Mouse (Mus musculus) splenic B cell, adult 2 months (primary cell): ENCODE results near the gene Lfng.
A peak's percentile ranks its signal among the peaks of the same experiment; 100 is the strongest.

Source experiments
- DNase-seq: peaks from one replicate; pipeline ENCODE4 v3.0.0-alpha.2; 2011; ENCODE audit warnings: low read depth, low spot score
- H3K27me3 ChIP-seq: 2 replicates; pipeline ENCODE4 v1.6.1; 2012; ENCODE audit warnings: mild to moderate bottlenecking, low read length, moderate library complexity, mixed read lengths; ENCODE audit not compliant: control insufficient read depth, poor library complexity, insufficient read depth, severe bottlenecking
- H3K36me3 ChIP-seq: 2 replicates; pipeline ENCODE4 v1.6.1; 2012; ENCODE audit warnings: mild to moderate bottlenecking, low read length, moderate library complexity, mixed read lengths; ENCODE audit not compliant: control insufficient read depth, poor library complexity, insufficient read depth, severe bottlenecking

Lfng gene

GRCm38 (mm10) chr5:140579221-140579620 lies 27.9 kb upstream of the Lfng start:
- Histone ChIP-seq H3K36me3 (no peaks in the 10 kb centered on the region), H3K27me3 (no peaks in the 10 kb centered on the region)
- no peak for DNase-seq

GRCm38 (mm10) chr5:140579771-140580170 lies 27.3 kb upstream of the Lfng start:
- no peak for DNase-seq
- Histone ChIP-seq H3K27me3 (no peaks in the 10 kb centered on the region), H3K36me3 (no peaks in the 10 kb centered on the region)

DNA sequence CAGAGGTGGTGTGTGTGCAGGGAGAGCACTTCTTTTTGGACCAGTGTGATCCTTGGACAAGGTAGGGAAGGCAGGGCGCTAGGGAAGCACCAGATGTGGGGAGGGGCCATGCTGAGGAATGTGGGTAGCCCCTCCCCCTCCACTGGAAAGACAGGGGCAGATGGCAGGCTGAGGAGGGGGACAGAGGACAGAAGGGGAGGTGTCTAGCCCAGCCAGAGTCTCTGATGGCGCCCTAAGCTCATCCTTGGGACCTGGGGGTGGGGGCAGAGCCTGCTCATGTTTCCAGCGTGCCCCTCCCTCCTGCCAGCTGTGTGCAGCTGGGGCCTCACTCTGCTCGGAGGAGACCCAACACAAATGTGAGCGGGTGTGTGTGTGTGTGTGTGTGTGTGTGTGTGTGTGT lies 25.6 kb upstream of the Lfng start:
- Histone ChIP-seq H3K27me3 (no peaks in the 10 kb centered on the region), H3K36me3 (no peaks in the 10 kb centered on the region)
- no peak for DNase-seq

GRCm38 (mm10) chr5:140582995-140583731 lies 24.0 kb upstream of the Lfng start:
- Histone ChIP-seq H3K27me3 (no peaks in the 10 kb centered on the region), H3K36me3 (no peaks in the 10 kb centered on the region)
- no peak for DNase-seq

GRCm38 (mm10) chr5:140583732-140584368 lies 23.3 kb upstream of the Lfng start:
- no peak for DNase-seq
- Histone ChIP-seq H3K36me3 (no peaks in the 10 kb centered on the region), H3K27me3 (no peaks in the 10 kb centered on the region)

DNA sequence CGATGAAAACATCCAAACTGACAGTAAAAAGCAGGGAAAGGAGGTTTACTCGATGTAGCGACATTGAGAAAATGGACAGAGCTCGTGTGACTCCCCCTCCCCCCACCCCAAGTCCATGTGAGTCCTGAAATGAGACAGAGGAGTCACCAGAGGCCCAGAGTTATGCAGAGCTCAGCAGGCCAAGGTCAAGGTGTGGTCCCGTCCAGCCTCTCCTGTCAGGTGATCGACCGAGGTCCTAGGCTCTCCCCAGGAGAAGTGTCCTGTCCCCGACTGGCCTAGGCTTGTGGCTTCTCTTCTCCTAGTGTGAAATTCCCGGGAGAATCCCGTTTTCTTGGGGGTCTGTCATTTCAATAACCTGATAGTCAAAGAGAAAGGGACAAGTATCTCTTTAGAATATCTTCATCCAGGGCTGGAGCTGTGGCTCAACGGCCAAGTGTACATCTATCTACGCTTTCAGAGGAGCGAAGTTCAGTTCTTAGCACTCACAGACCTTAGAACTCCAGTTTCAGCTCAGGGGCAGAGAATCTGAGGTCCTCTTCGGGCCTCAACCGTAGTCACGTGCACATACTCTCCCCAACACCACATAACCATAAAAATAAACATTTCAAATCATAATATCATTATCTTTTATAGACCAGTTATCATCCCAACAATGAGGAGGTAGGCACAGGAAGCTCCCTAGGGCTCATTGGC lies 17.9 kb upstream of the Lfng start:
- Histone ChIP-seq H3K27me3 (no peaks in the 10 kb centered on the region), H3K36me3 (no peaks in the 10 kb centered on the region; the same call in 1 of the 2 replicates)
- no peak for DNase-seq

DNA sequence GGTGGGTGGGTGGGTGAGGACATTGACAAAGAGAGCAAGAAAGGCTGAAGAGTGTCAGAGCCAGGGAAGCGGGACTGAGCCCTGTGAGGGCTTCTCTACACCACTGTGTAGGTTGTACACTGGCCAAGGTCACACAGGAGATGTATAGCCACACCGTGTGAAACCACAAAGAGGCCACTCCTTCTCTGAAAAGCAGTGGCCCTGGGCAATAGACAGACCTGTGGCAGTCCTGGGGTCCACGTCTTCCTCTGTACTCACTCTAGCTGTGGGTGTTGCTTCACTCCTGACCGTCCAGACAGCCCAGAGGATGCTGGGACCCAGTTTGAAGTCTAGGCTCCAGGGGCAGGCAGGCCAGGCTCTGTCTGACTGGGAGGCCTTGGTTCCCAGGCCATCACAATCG lies 12.3 kb upstream of the Lfng start:
- no peaks in the 10 kb centered on the region for H3K27me3 ChIP-seq
- no peaks in the 10 kb centered on the region; the same call in 1 of the 2 replicates for H3K36me3 ChIP-seq
- no peak for DNase-seq

- H3K36me3 ChIP-seq = no peaks in the 10 kb centered on the region
Observed at GRCm38 (mm10) chr5:140596426-140596825, 10.7 kb upstream of the Lfng start.

GRCm38 (mm10) chr5:140596927-140597588 lies 10.1 kb upstream of the Lfng start:
- peak; percentile 66 for DNase-seq
- Histone ChIP-seq H3K36me3 (no peaks in the 10 kb centered on the region), H3K27me3 (no peaks in the 10 kb centered on the region)

More at GRCm38 (mm10) chr5:140596426-140596825, 10.7 kb upstream of the Lfng start:
- no peaks in the 10 kb centered on the region for H3K27me3 ChIP-seq
- DNase-seq = peak; percentile 62

GRCm38 (mm10) chr5:140597787-140598186 lies 9.3 kb upstream of the Lfng start:
- no peaks in the 10 kb centered on the region for H3K36me3 ChIP-seq
- no peaks in the 10 kb centered on the region for H3K27me3 ChIP-seq
- no peak for DNase-seq

- no peaks in the 10 kb centered on the region for H3K27me3 ChIP-seq
- no peak for DNase-seq
- H3K36me3 ChIP-seq = no peaks in the 10 kb centered on the region
Observed at GRCm38 (mm10) chr5:140599939-140600338, 7.2 kb upstream of the Lfng start.

GRCm38 (mm10) chr5:140601712-140602111 lies 5.4 kb upstream of the Lfng start:
- DNase-seq = no peak
- H3K27me3 ChIP-seq = no peaks in the 10 kb centered on the region

GRCm38 (mm10) chr5:140602540-140602939 lies 4.6 kb upstream of the Lfng start:
- H3K36me3 ChIP-seq = no peaks in the 10 kb centered on the region
- H3K27me3 ChIP-seq = no peaks in the 10 kb centered on the region
- DNase-seq = no peak

More at GRCm38 (mm10) chr5:140601712-140602111, 5.4 kb upstream of the Lfng start:
- no peaks in the 10 kb centered on the region for H3K36me3 ChIP-seq

GRCm38 (mm10) chr5:140604386-140604785 lies 2.7 kb upstream of the Lfng start:
- DNase-seq = no peak
- Histone ChIP-seq H3K27me3 (no peaks in the 10 kb centered on the region), H3K36me3 (no peaks in the 10 kb centered on the region)

- H3K27me3 ChIP-seq = no peaks in the 10 kb centered on the region
- no peaks in the 10 kb centered on the region for H3K36me3 ChIP-seq
- DNase-seq = no peak
Observed at GRCm38 (mm10) chr5:140605228-140605627, 1.9 kb upstream of the Lfng start.
